Mouse (Mus musculus): ENCODE data around the gene Ndufb4. TPM values are rescaled to one million over a fixed set of nuclear protein-coding genes. Genes with fewer than 3 reads are reported as not detected.

Ndufb4 gene
- polyA plus RNA-seq, 1 experiment from 2014 or later, result 88.8 TPM

DNA sequence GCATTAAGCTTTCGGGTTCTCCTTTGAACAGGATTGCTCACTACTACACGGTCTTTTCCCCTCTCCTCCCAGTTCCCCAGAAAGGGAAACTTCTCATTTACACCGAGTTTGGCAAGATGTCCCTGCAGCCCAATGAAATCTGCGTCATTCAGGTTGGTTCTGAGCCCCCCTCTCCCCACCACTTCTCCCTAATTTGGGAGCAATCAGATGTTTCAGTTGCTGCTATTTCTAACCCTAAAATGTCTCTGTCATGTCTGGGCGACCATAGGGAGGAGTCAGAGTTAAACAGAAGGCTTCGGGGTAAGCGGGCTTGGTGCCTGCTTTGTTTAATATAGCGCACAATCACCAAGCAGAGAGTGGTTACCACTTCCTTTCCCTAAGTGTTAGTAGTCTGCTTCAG lies 38.1 kb downstream of the Ndufb4 start:
- Histone ChIP-seq H3K27ac (ENCODE audit: low read depth, low read length) (no peak overlapping the region), H3K4me2 (no peak overlapping the region), H3K27me3 (ENCODE audit: control insufficient read depth, insufficient read depth, low read length) (no peaks in the 10 kb centered on the region), H3K9me3 (replicated peaks; ENCODE audit: control insufficient read depth, low read length) (no peaks in the 10 kb centered on the region), H3K36me3 (ENCODE audit: control insufficient read depth, insufficient read depth, low read length) (no peaks in the 10 kb centered on the region), H3K4me3 (ENCODE audit: low read depth, low read length) (no peak overlapping the region), H3K4me1 (ENCODE audit: control insufficient read depth, insufficient read depth, low read length) (peaks cover 2% of the 10 kb centered on the region; the same call in 1 of the 2 replicates), H3K9ac (ENCODE audit: low read depth, low read length) (no peak overlapping the region)
- no peak for ATAC-seq (replicated peaks; ENCODE audit: insufficient number of reproducible peaks, low FRiP score, low TSS enrichment)
- WGBS (ENCODE audit: insufficient replicate concordance), result 65% methylated on average over 8 of the region's 8 CpGs

DNA sequence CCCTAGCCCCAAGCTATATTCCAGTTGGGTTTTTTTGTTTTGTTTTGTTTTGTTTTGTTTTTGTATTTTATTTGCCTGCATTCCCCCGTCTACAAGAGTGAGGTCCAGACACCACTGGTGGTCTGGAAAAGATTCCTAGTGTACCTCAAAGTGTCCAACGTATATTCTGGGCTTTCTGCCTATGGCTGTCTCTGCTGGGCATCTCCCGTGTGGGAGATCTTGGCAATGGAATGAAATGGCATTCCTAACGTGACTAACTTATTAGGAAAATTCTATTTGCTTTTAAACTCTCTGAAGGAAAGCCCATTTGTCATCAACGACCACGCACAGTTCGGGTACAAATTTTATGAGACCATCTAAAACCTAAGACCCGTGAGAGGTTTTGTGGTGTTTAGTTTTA lies 38.8 kb downstream of the Ndufb4 start:
- no peak overlapping the region for H3K4me2 ChIP-seq
- WGBS (ENCODE audit: insufficient replicate concordance), result 73% methylated on average over 8 of the region's 8 CpGs
- ATAC-seq (replicated peaks; ENCODE audit: insufficient number of reproducible peaks, low FRiP score, low TSS enrichment), result no peak

GRCm38 (mm10) chr16:37614540-37614939 lies 39.7 kb downstream of the Ndufb4 start:
- Histone ChIP-seq H3K4me1 (ENCODE audit: control insufficient read depth, insufficient read depth, low read length) (peaks cover 2% of the 10 kb centered on the region; the same call in 1 of the 2 replicates), H3K9me3 (replicated peaks; ENCODE audit: control insufficient read depth, low read length) (no peaks in the 10 kb centered on the region), H3K9ac (ENCODE audit: low read depth, low read length) (no peak overlapping the region), H3K36me3 (ENCODE audit: control insufficient read depth, insufficient read depth, low read length) (no peaks in the 10 kb centered on the region), H3K27me3 (ENCODE audit: control insufficient read depth, insufficient read depth, low read length) (no peaks in the 10 kb centered on the region), H3K4me3 (ENCODE audit: low read depth, low read length) (no peak overlapping the region), H3K4me2 (no peak overlapping the region), H3K27ac (ENCODE audit: low read depth, low read length) (no peak overlapping the region)
- WGBS (ENCODE audit: insufficient replicate concordance), result 92% methylated on average over 9 of the region's 9 CpGs
- no peak for ATAC-seq (replicated peaks; ENCODE audit: insufficient number of reproducible peaks, low FRiP score, low TSS enrichment)

More for the DNA sequence above, 38.8 kb downstream of the Ndufb4 start:
- H3K36me3 ChIP-seq (ENCODE audit: control insufficient read depth, insufficient read depth, low read length), result no peaks in the 10 kb centered on the region
- no peak overlapping the region for H3K9ac ChIP-seq (ENCODE audit: low read depth, low read length)
- H3K27me3 ChIP-seq (ENCODE audit: control insufficient read depth, insufficient read depth, low read length), result no peaks in the 10 kb centered on the region
- no peak overlapping the region for H3K4me3 ChIP-seq (ENCODE audit: low read depth, low read length)
- H3K27ac ChIP-seq (ENCODE audit: low read depth, low read length), result no peak overlapping the region
- H3K9me3 ChIP-seq (replicated peaks; ENCODE audit: control insufficient read depth, low read length), result no peaks in the 10 kb centered on the region
- peaks cover 2% of the 10 kb centered on the region; the same call in 1 of the 2 replicates for H3K4me1 ChIP-seq (ENCODE audit: control insufficient read depth, insufficient read depth, low read length)

- no peaks in the 10 kb centered on the region for H3K4me1 ChIP-seq (ENCODE audit: control insufficient read depth, insufficient read depth, low read length)
- no peaks in the 10 kb centered on the region for H3K27me3 ChIP-seq (ENCODE audit: control insufficient read depth, insufficient read depth, low read length)
- no peak overlapping the region for H3K9ac ChIP-seq (ENCODE audit: low read depth, low read length)
- H3K27ac ChIP-seq (ENCODE audit: low read depth, low read length), result no peak overlapping the region
- no peak overlapping the region for H3K4me2 ChIP-seq
- WGBS (ENCODE audit: insufficient replicate concordance), result 89% methylated on average over 5 of the region's 5 CpGs
- no peaks in the 10 kb centered on the region for H3K9me3 ChIP-seq (replicated peaks; ENCODE audit: control insufficient read depth, low read length)
- no peaks in the 10 kb centered on the region for H3K36me3 ChIP-seq (ENCODE audit: control insufficient read depth, insufficient read depth, low read length)
- ATAC-seq (replicated peaks; ENCODE audit: insufficient number of reproducible peaks, low FRiP score, low TSS enrichment), result no peak
- H3K4me3 ChIP-seq (ENCODE audit: low read depth, low read length), result no peak overlapping the region
Observed at GRCm38 (mm10) chr16:37612013-37612412, 42.2 kb downstream of the Ndufb4 start.

DNA sequence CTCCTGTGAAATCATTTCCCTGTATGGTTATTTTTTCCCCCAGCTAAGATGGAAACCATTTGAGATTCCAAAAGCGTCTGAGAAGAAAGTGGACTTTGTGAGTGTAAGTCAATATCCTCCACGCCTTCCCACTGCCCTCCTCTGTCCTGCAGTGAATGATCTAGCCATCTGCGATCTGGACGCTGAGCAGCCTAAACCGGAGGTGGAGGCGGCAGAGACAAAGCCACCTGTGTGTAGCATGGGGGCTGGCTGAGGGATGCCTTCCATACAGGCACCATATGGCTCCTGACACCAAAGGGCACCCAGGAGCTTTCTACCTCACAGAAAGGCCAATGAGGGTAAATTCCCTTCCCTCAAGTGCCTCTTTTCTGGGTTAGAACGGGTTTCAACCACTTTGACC lies 43.2 kb downstream of the Ndufb4 start:
- no peaks in the 10 kb centered on the region for H3K4me1 ChIP-seq (ENCODE audit: control insufficient read depth, insufficient read depth, low read length)
- no peak overlapping the region for H3K27ac ChIP-seq (ENCODE audit: low read depth, low read length)
- H3K4me3 ChIP-seq (ENCODE audit: low read depth, low read length), result no peak overlapping the region
- no peak for ATAC-seq (replicated peaks; ENCODE audit: insufficient number of reproducible peaks, low FRiP score, low TSS enrichment)
- WGBS (ENCODE audit: insufficient replicate concordance), result 78% methylated on average over 7 of the region's 7 CpGs
- H3K4me2 ChIP-seq, result no peak overlapping the region
- no peaks in the 10 kb centered on the region for H3K9me3 ChIP-seq (replicated peaks; ENCODE audit: control insufficient read depth, low read length)
- H3K36me3 ChIP-seq (ENCODE audit: control insufficient read depth, insufficient read depth, low read length), result no peaks in the 10 kb centered on the region
- no peaks in the 10 kb centered on the region for H3K27me3 ChIP-seq (ENCODE audit: control insufficient read depth, insufficient read depth, low read length)
- H3K9ac ChIP-seq (ENCODE audit: low read depth, low read length), result no peak overlapping the region

GRCm38 (mm10) chr16:37610333-37610732 lies 43.9 kb downstream of the Ndufb4 start:
- Histone ChIP-seq H3K4me3 (ENCODE audit: low read depth, low read length) (no peak overlapping the region), H3K27ac (ENCODE audit: low read depth, low read length) (no peak overlapping the region), H3K36me3 (ENCODE audit: control insufficient read depth, insufficient read depth, low read length) (no peaks in the 10 kb centered on the region), H3K9me3 (replicated peaks; ENCODE audit: control insufficient read depth, low read length) (no peaks in the 10 kb centered on the region), H3K4me1 (ENCODE audit: control insufficient read depth, insufficient read depth, low read length) (no peaks in the 10 kb centered on the region), H3K4me2 (no peak overlapping the region), H3K9ac (ENCODE audit: low read depth, low read length) (no peak overlapping the region), H3K27me3 (ENCODE audit: control insufficient read depth, insufficient read depth, low read length) (no peaks in the 10 kb centered on the region)
- no peak for ATAC-seq (replicated peaks; ENCODE audit: insufficient number of reproducible peaks, low FRiP score, low TSS enrichment)
- WGBS (ENCODE audit: insufficient replicate concordance), result 84% methylated on average over 8 of the region's 8 CpGs

DNA sequence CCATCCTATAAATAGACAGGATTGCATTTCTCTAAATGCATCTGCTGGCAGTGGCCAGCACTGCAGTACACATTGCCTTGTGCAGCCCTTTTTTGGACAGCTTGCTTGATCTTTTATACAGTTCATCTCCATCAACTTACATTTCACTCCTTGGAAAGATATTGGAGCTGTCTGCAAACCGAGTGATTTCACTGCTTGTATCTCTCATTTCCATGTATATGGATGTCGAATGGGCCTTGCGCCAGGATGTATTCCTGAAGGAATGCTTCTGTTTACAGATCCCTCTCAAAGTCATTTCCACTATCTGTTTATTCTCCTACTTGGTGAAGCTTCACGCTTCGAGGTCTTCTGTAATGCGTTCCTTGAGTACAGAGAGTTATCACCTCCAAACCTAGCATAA lies 50.0 kb downstream of the Ndufb4 start:
- Histone ChIP-seq H3K4me3 (ENCODE audit: low read depth, low read length) (no peak overlapping the region), H3K27me3 (ENCODE audit: control insufficient read depth, insufficient read depth, low read length) (no peaks in the 10 kb centered on the region), H3K9me3 (replicated peaks; ENCODE audit: control insufficient read depth, low read length) (no peaks in the 10 kb centered on the region), H3K27ac (ENCODE audit: low read depth, low read length) (no peak overlapping the region), H3K4me1 (ENCODE audit: control insufficient read depth, insufficient read depth, low read length) (no peaks in the 10 kb centered on the region), H3K4me2 (no peak overlapping the region), H3K9ac (ENCODE audit: low read depth, low read length) (no peak overlapping the region), H3K36me3 (ENCODE audit: control insufficient read depth, insufficient read depth, low read length) (no peaks in the 10 kb centered on the region)
- 78% methylated on average over 6 of the region's 6 CpGs for WGBS (ENCODE audit: insufficient replicate concordance)
- no peak for ATAC-seq (replicated peaks; ENCODE audit: insufficient number of reproducible peaks, low FRiP score, low TSS enrichment)

GRCm38 (mm10) chr16:37603431-37603830 lies 50.8 kb downstream of the Ndufb4 start:
- 100% methylated on average over 1 of the region's 1 CpGs for WGBS (ENCODE audit: insufficient replicate concordance)
- Histone ChIP-seq H3K27ac (ENCODE audit: low read depth, low read length) (no peak overlapping the region), H3K4me2 (no peak overlapping the region), H3K4me3 (ENCODE audit: low read depth, low read length) (no peak overlapping the region), H3K27me3 (ENCODE audit: control insufficient read depth, insufficient read depth, low read length) (no peaks in the 10 kb centered on the region), H3K9ac (ENCODE audit: low read depth, low read length) (no peak overlapping the region), H3K9me3 (replicated peaks; ENCODE audit: control insufficient read depth, low read length) (no peaks in the 10 kb centered on the region), H3K36me3 (ENCODE audit: control insufficient read depth, insufficient read depth, low read length) (no peaks in the 10 kb centered on the region), H3K4me1 (ENCODE audit: control insufficient read depth, insufficient read depth, low read length) (no peaks in the 10 kb centered on the region)
- ATAC-seq (replicated peaks; ENCODE audit: insufficient number of reproducible peaks, low FRiP score, low TSS enrichment), result no peak

- no peak overlapping the region for H3K4me3 ChIP-seq (ENCODE audit: low read depth, low read length)
- no peak overlapping the region for H3K9ac ChIP-seq (ENCODE audit: low read depth, low read length)
- no peak overlapping the region for H3K4me2 ChIP-seq
- no peak overlapping the region for H3K27ac ChIP-seq (ENCODE audit: low read depth, low read length)
- 70% methylated on average over 3 of the region's 3 CpGs for WGBS (ENCODE audit: insufficient replicate concordance)
- no peaks in the 10 kb centered on the region for H3K9me3 ChIP-seq (replicated peaks; ENCODE audit: control insufficient read depth, low read length)
- no peaks in the 10 kb centered on the region for H3K36me3 ChIP-seq (ENCODE audit: control insufficient read depth, insufficient read depth, low read length)
- ATAC-seq (replicated peaks; ENCODE audit: insufficient number of reproducible peaks, low FRiP score, low TSS enrichment), result no peak
- H3K27me3 ChIP-seq (ENCODE audit: control insufficient read depth, insufficient read depth, low read length), result no peaks in the 10 kb centered on the region
- no peaks in the 10 kb centered on the region for H3K4me1 ChIP-seq (ENCODE audit: control insufficient read depth, insufficient read depth, low read length)
Observed at GRCm38 (mm10) chr16:37599326-37599725, 54.9 kb downstream of the Ndufb4 start.

Data from heart, embryonic 11.5 days (tissue).